9 mouse cellular contexts compared by ENCODE assay signal in genomic region chr2:32957344-32957743, GRCm38 (mm10). TPM values are rescaled to one million over a fixed set of nuclear protein-coding genes. Genes with fewer than 3 reads are reported as not detected.
DNase-seq lines count a peak whose midpoint lies in the region; ATAC-seq lines count a peak whose summit lies in the region.
"Had no signal": no experiment of that assay in that cellular context is flagged by ENCODE, and none has a peak within 500 bp of the region (broad histone marks: within the 10 kb centered on the region; RNA-seq: fewer than 3 reads in every experiment).

No protein-coding gene starts in this region.

- DNase-seq in cerebellum, adult 11-12 months, result peak; percentile 31
- no peak for DNase-seq in cerebellum, postnatal 36 days
- peak; percentile 37 for DNase-seq in kidney, adult 9 months
- peak; percentile 64 to 66 for DNase-seq in right cerebral cortex, adult 2 months (ENCODE audit: low spot score in 2 of 2)
- DNase-seq in right cerebral cortex, postnatal 36 days (ENCODE audit: low spot score in 2 of 2), result no peak
- peak; percentile 35 for DNase-seq in lung, postnatal 36 days
- DNase-seq in adrenal gland, adult 2 months, result no peak

- no peak overlapping the region for H3K27ac ChIP-seq in kidney, embryonic 16.5 days (ENCODE audit: low read length)
- H3K27ac ChIP-seq: macrophage had no signal

- H3K9me3 ChIP-seq in kidney, embryonic 16.5 days (ENCODE audit: low read length), result peaks cover 6% of the 10 kb centered on the region

- WGBS in kidney, embryonic 16.5 days, result 52% methylated on average over 8 of the region's 8 CpGs

- peaks cover 22% of the 10 kb centered on the region for H3K36me3 ChIP-seq in kidney, embryonic 16.5 days (ENCODE audit: insufficient read depth, low read length)

- no peaks in the 10 kb centered on the region for H3K27me3 ChIP-seq in kidney, embryonic 16.5 days (ENCODE audit: insufficient read depth, low read length)

- ATAC-seq in kidney, embryonic 16.5 days (ENCODE audit: low FRiP score, low TSS enrichment), result no peak

- H3K9ac ChIP-seq in kidney, embryonic 16.5 days (replicated peaks; ENCODE audit: low read length), result no peak overlapping the region

- no peak overlapping the region for H3K4me3 ChIP-seq in kidney, embryonic 16.5 days (ENCODE audit: low read length)

- no peak overlapping the region for H3K4me2 ChIP-seq in kidney, embryonic 16.5 days (replicated peaks; ENCODE audit: low read depth, low read length)

- H3K4me1 ChIP-seq in kidney, embryonic 16.5 days (ENCODE audit: insufficient read depth, low read length), result peaks cover 14% of the 10 kb centered on the region

RNA-seq across cellular contexts. Expression of gene Rpl12, which starts 4.0 kb away (rescaled TPM):
- polyA plus RNA-seq in kidney, embryonic 16.5 days (2015; fragmentation: Nextera tagmentation; extraction: Ambion mirVana), result 149 and 176 TPM in 2 replicates
- total RNA-seq in adrenal gland, adult 2 months (2021), result 100 to 1,000 TPM; 136 to 149 TPM
- 146 and 165 TPM in 2 replicates for polyA plus RNA-seq in adrenal gland, adult 2 months (2012; rRNA removed)

RNA-seq across cellular contexts. Expression of gene Lrsam1, which starts 4.1 kb away (rescaled TPM):
- 11.7 and 12.2 TPM in 2 replicates for polyA plus RNA-seq in kidney, embryonic 16.5 days (2015; fragmentation: Nextera tagmentation; extraction: Ambion mirVana)
- 10 to 100 TPM; 18.0 to 25.6 TPM for total RNA-seq in adrenal gland, adult 2 months (2021)
- polyA plus RNA-seq in adrenal gland, adult 2 months (2012; rRNA removed), result 24.8 and 26.0 TPM in 2 replicates

RNA-seq across cellular contexts. Expression of gene Slc2a8, which starts 24.5 kb away (rescaled TPM):
- polyA plus RNA-seq in kidney, embryonic 16.5 days (2015; fragmentation: Nextera tagmentation; extraction: Ambion mirVana), result 36.9 and 39.2 TPM in 2 replicates
- total RNA-seq in adrenal gland, adult 2 months (2021), result 10 to 100 TPM; 14.1 to 23.9 TPM
- polyA plus RNA-seq in adrenal gland, adult 2 months (2012; rRNA removed), result 525 and 573 TPM in 2 replicates

Comparison
In these comparisons a context has a peak if more than half of its experiments do, and no peak if none do; other contexts are left out.
1. DNase-seq: peak in cerebellum, adult 11-12 months (single experiment), kidney, adult 9 months (single experiment), right cerebral cortex, adult 2 months (2 of 2) and lung, postnatal 36 days (single experiment); none in cerebellum, postnatal 36 days (0 of 2), right cerebral cortex, postnatal 36 days (0 of 2) and adrenal gland, adult 2 months (single experiment).
2. RNA of gene Slc2a8, which starts 24.5 kb away (polyA plus RNA-seq): 525 to 573 TPM in adrenal gland, adult 2 months; 36.9 to 39.2 TPM in kidney, embryonic 16.5 days; every median in the first group is over 10 times any median in the second.